Mouse (Mus musculus) C2C12 (cell line): ENCODE results near the gene Slc39a10. TPM values are rescaled to one million over a fixed set of nuclear protein-coding genes. Genes with fewer than 3 reads are reported as not detected.

ENCODE experiments used
- H3K27me3 ChIP-seq: one replicate; pipeline ENCODE4 v1.6.1; 2011; ENCODE audit not compliant: control insufficient read depth, insufficient read depth, insufficient read length
- H3K36me3 ChIP-seq: one replicate; pipeline ENCODE4 v1.6.1; 2011; ENCODE audit not compliant: control insufficient read depth, insufficient read depth
- H3K4me3 ChIP-seq: one replicate; pipeline ENCODE4 v1.5.1; 2011; ENCODE audit warnings: mild to moderate bottlenecking, control low read depth; ENCODE audit not compliant: poor library complexity, insufficient read depth, severe bottlenecking
- H3K79me2 ChIP-seq: one replicate; pipeline ENCODE4 v1.6.1; 2011; ENCODE audit not compliant: control insufficient read depth, insufficient read depth
- H3K79me3 ChIP-seq: one replicate; pipeline ENCODE4 v1.6.1; 2011; ENCODE audit warnings: low read depth, control low read depth
- H3ac ChIP-seq: one replicate; pipeline ENCODE3; 2011; ENCODE audit warnings: low read depth; ENCODE audit not compliant: control insufficient read depth, insufficient read length
- CEBPB ChIP-seq: IDR thresholded peaks from one replicate; pipeline ENCODE4 v1.6.1; 2011; ENCODE audit warnings: low read depth, mild to moderate bottlenecking, control low read depth, moderate library complexity
- CTCF ChIP-seq: IDR thresholded peaks from one replicate; pipeline ENCODE4 v1.5.1; 2011; ENCODE audit not compliant: control insufficient read depth, insufficient read depth, insufficient read length
- FOSL1 ChIP-seq: IDR thresholded peaks from one replicate; pipeline ENCODE4 v1.8.0; 2011; ENCODE audit warnings: mild to moderate bottlenecking, low read length; ENCODE audit not compliant: poor library complexity, insufficient read depth, severe bottlenecking
- MAX ChIP-seq: IDR thresholded peaks from one replicate; pipeline ENCODE4 v1.6.1; 2011; ENCODE audit warnings: mild to moderate bottlenecking, control low read depth
- MYOD1 ChIP-seq: IDR thresholded peaks from one replicate; pipeline ENCODE4 v1.6.1; 2011; ENCODE audit warnings: low read depth; ENCODE audit not compliant: control insufficient read depth, insufficient read length
- MYOG ChIP-seq: IDR thresholded peaks from one replicate; pipeline ENCODE4 v1.6.1; 2011; ENCODE audit not compliant: control insufficient read depth, insufficient read length; ENCODE audit errors: extremely low read depth
- USF1 ChIP-seq: IDR thresholded peaks from one replicate; pipeline ENCODE4 v1.6.1; 2011; ENCODE audit warnings: low read depth, mild to moderate bottlenecking, control low read depth, moderate library complexity
- long read RNA-seq, 2 experiments: library from polyadenylated mRNA; unstranded; transcript quantifications; one replicate each; pipeline ENCODE4 v2.0.0; 2019 to 2020
- polyA plus RNA-seq: library from polyadenylated mRNA; unstranded; fragments of >200 nt; fragmentation: generic; extraction: Trizol; gene quantifications from one replicate; pipeline ENCODE4 v1.2.1, GENCODE M21; 2012; ENCODE audit warnings: missing spikeins

The Slc39a10 gene
- 6.6 TPM for polyA plus RNA-seq
- long read RNA-seq, experiment 1, partial matches to known transcripts = 0 of 2 reads
- long read RNA-seq, experiment 1, other reads (novel, unspliced or antisense) = 2 of 2 reads
- long read RNA-seq, experiment 2, full-length matches to known transcripts = 63 of 68 reads
- long read RNA-seq, experiment 2, partial matches to known transcripts = 1 of 68 reads
- long read RNA-seq, experiment 2, other reads (novel, unspliced or antisense) = 4 of 68 reads

GRCm38 (mm10) chr1:46892752-46893151 lies at the start of gene Slc39a10:
Gene Slc39a10 (minus strand): TSS chr1:46892852.
- Histone ChIP-seq H3ac (no peak within 1 kb of the TSS), H3K79me3 (no peaks in the 10 kb centered on the region), H3K27me3 (no peaks in the 10 kb centered on the region), H3K79me2 (no peaks in the 10 kb centered on the region), H3K36me3 (no peaks in the 10 kb centered on the region), H3K4me3 (no peak within 1 kb of the TSS)
- TF ChIP-seq MYOG (no peak), FOSL1 (no peak), MAX (no peak), USF1 (no peak), MYOD1 (no peak), CEBPB (no peak), CTCF (no peak)

- TF ChIP-seq CEBPB = no peak
- Histone ChIP-seq H3K4me3 (no peak overlapping the region), H3K27me3 (no peaks in the 10 kb centered on the region), H3K79me3 (no peaks in the 10 kb centered on the region), H3K36me3 (no peaks in the 10 kb centered on the region), H3ac (no peak overlapping the region), H3K79me2 (no peaks in the 10 kb centered on the region)
Measured at GRCm38 (mm10) chr1:46939295-46939694, 46.6 kb upstream of the Slc39a10 start.

- Histone ChIP-seq H3K79me3 (no peaks in the 10 kb centered on the region), H3K36me3 (no peaks in the 10 kb centered on the region), H3K79me2 (no peaks in the 10 kb centered on the region), H3ac (no peak overlapping the region), H3K27me3 (no peaks in the 10 kb centered on the region), H3K4me3 (no peak overlapping the region)
- TF ChIP-seq CTCF (no peak), MYOG (no peak), MYOD1 (no peak), FOSL1 (no peak), CEBPB (no peak), MAX (no peak), USF1 (no peak)
Measured at GRCm38 (mm10) chr1:46937641-46938040, 45.0 kb upstream of the Slc39a10 start.

GRCm38 (mm10) chr1:46927104-46927503 lies 34.5 kb upstream of the Slc39a10 start:
- Histone ChIP-seq H3K27me3 (no peaks in the 10 kb centered on the region), H3K79me3 (no peaks in the 10 kb centered on the region), H3K79me2 (no peaks in the 10 kb centered on the region), H3K4me3 (no peak overlapping the region), H3K36me3 (no peaks in the 10 kb centered on the region), H3ac (no peak overlapping the region)
- TF ChIP-seq FOSL1 (no peak), MAX (no peak), USF1 (no peak), MYOD1 (no peak), MYOG (no peak), CEBPB (no peak), CTCF (no peak)

GRCm38 (mm10) chr1:46926239-46926638 lies 33.6 kb upstream of the Slc39a10 start:
- Histone ChIP-seq H3K4me3 (no peak overlapping the region), H3K27me3 (no peaks in the 10 kb centered on the region), H3K79me3 (no peaks in the 10 kb centered on the region), H3ac (no peak overlapping the region), H3K36me3 (no peaks in the 10 kb centered on the region), H3K79me2 (no peaks in the 10 kb centered on the region)
- no peak for TF ChIP-seq CTCF
- TF ChIP-seq MYOG = no peak
- no peak for TF ChIP-seq FOSL1
- no peak for TF ChIP-seq MYOD1
- TF ChIP-seq MAX = no peak
- no peak for TF ChIP-seq USF1
- TF ChIP-seq CEBPB = no peak

GRCm38 (mm10) chr1:46924992-46925391 lies 32.3 kb upstream of the Slc39a10 start:
- Histone ChIP-seq H3K79me2 (no peaks in the 10 kb centered on the region), H3K79me3 (no peaks in the 10 kb centered on the region), H3K27me3 (no peaks in the 10 kb centered on the region), H3ac (no peak overlapping the region), H3K36me3 (no peaks in the 10 kb centered on the region), H3K4me3 (no peak overlapping the region)
- no peak for TF ChIP-seq USF1
